Mouse (Mus musculus): ENCODE results near the gene Dimt1. TPM values are rescaled to one million over a fixed set of nuclear protein-coding genes. Genes with fewer than 3 reads are reported as not detected.
A peak's percentile ranks its signal among the peaks of the same experiment; 100 is the strongest.
"Not testable (repeated sequence)": the region's sequence is repeated elsewhere in the genome, so short reads cannot be mapped to it uniquely, and the experiment has no call there.

The Dimt1 gene
- polyA plus RNA-seq, 1 experiment from 2014 or later, result 42.3 TPM

DNA sequence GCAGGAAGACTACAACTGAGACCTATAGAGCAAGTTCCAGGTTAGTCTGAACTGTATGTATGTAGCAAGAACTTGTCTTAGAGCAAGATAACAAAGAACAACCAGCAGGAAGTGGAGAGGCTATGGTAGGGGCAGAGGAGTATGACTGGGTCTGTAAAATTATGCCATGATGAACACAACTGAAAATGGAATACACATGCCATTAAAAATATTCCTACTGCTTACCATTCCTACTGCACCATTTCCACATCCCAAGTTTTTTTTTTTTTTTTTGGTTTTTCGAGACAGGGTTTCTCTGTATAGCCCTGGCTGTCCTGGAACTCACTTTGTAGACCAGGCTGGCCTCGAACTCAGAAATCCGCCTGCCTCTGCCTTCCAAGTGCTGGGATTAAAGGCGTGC, 50.6 kb downstream of the Dimt1 start:
- 92% methylated on average over 4 of the region's 4 CpGs for WGBS
- not testable (repeated sequence) for H3K27ac ChIP-seq; H3K36me3 ChIP-seq; H3K4me1 ChIP-seq; H3K4me2 ChIP-seq; H3K4me3 ChIP-seq (replicated peaks); H3K27me3 ChIP-seq; H3K9me3 ChIP-seq (replicated peaks); ATAC-seq (replicated peaks; ENCODE audit: low FRiP score); H3K9ac ChIP-seq

DNA sequence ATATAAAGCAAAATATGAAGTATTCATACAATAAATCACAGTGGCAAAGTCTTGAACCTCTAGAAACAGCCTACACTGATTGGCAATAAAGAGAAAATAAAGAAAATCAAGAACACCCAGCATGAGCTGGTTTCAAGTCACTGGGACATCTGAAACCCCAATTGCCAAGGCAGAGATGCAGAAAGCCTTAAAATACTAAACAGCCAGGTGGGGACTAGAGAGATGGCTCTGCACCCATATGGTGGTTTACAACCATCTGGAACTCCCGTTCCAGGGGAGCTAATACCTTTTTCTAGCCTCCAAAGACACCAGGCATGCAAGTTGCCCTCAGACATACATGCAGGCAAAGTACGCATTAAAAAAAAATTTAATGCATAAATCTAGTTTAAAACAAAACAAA, 51.1 kb downstream of the Dimt1 start:
- Histone ChIP-seq H3K4me2 (no peak overlapping the region), H3K4me3 (replicated peaks) (no peak overlapping the region), H3K9ac (no peak overlapping the region), H3K36me3 (peaks cover 5% of the 10 kb centered on the region; the same call in 1 of the 2 replicates), H3K9me3 (replicated peaks) (no peaks in the 10 kb centered on the region), H3K27ac (peak overlapping the region; percentile 32; the same call in 1 of the 2 replicates), H3K4me1 (0 out of 2 replicates have a peak, but pooled peaks cover under 1% of the 10 kb centered on the region), H3K27me3 (no peaks in the 10 kb centered on the region)
- 76% methylated on average over 2 of the region's 2 CpGs for WGBS
- no peak for ATAC-seq (replicated peaks; ENCODE audit: low FRiP score)

DNA sequence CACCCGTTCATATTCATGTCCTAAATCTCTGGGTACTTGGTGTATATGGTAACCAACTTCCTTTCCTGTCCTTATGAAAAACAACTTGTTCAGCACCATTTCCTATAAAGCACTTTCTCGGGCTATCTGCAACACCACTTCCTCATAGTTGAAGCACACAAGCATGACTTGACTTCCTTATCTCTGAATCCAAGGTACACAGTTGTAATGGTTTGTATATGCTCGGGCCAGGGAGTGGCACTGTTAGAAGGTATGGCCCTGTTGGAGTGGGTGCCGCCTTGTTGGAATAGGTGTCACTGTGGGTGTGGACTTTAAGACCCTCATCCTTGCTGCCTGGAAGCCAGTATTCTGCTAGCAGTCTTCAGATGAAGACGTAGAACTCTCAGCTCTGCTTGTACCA, 51.7 kb downstream of the Dimt1 start:
- no peak overlapping the region for H3K9ac ChIP-seq
- 73% methylated on average over 5 of the region's 5 CpGs for WGBS
- no peaks in the 10 kb centered on the region for H3K27me3 ChIP-seq
- no peak overlapping the region for H3K4me2 ChIP-seq
- no peaks in the 10 kb centered on the region for H3K36me3 ChIP-seq
- H3K4me3 ChIP-seq (replicated peaks), result no peak overlapping the region
- H3K9me3 ChIP-seq (replicated peaks), result no peaks in the 10 kb centered on the region
- ATAC-seq (replicated peaks; ENCODE audit: low FRiP score), result peak; percentile 78; the same call in 1 of the 2 replicates
- H3K27ac ChIP-seq, result 0 out of 2 replicates have a peak overlapping the region, but pooled peaks have one; percentile 6
- H3K4me1 ChIP-seq, result 0 out of 2 replicates have a peak, but pooled peaks cover 3% of the 10 kb centered on the region

DNA sequence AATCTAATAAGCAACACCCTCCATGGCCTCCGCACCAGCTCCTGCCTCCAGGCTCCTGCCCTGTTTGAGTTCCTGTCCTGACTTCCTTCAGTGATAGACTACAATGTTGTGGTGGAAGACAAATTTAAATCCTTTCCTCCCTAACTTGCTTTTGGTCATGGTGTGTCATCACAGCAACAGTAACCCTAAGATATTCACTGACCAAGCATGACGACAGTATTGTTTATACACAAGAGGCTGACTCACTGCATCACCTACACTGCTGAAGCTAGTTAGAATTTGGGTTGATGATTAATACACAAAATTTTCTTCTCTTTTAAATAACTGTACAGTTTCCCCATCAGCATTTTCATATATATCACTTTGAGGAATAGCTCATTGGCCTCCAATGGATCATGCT, 56.3 kb downstream of the Dimt1 start:
- WGBS, result 72% methylated on average over 2 of the region's 2 CpGs
- Histone ChIP-seq H3K4me3 (replicated peaks) (no peak overlapping the region), H3K9me3 (replicated peaks) (no peaks in the 10 kb centered on the region), H3K36me3 (no peaks in the 10 kb centered on the region), H3K9ac (no peak overlapping the region), H3K4me2 (no peak overlapping the region), H3K4me1 (peaks cover 7% of the 10 kb centered on the region; the same call in 1 of the 2 replicates), H3K27me3 (no peaks in the 10 kb centered on the region), H3K27ac (no peak overlapping the region)
- ATAC-seq (replicated peaks; ENCODE audit: low FRiP score), result peak; percentile 40; the same call in 1 of the 2 replicates

DNA sequence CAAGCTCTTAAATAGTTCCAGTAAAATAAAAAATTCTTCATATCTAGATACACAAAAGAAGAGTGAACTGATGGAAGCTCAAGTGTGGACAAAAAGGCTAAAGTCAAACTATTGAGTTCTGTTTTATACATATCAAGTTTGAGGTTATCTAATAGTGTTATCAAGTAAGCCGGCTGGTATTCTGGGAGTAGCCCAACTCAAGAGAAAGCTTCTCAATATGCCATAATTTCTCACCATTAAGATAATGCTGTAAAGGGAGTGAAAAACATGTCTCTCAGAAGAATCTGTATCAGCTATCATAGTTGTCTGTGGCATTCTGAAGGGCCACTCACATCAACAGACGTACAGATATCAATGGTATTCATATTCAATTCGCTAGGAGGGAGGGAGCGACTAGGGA, 61.2 kb downstream of the Dimt1 start:
- Histone ChIP-seq H3K27me3 (no peaks in the 10 kb centered on the region), H3K27ac (no peak overlapping the region), H3K9me3 (replicated peaks) (no peaks in the 10 kb centered on the region), H3K36me3 (no peaks in the 10 kb centered on the region), H3K4me1 (peaks cover 5% of the 10 kb centered on the region; the same call in 1 of the 2 replicates), H3K4me3 (replicated peaks) (no peak overlapping the region), H3K9ac (no peak overlapping the region), H3K4me2 (no peak overlapping the region)
- WGBS, result 89% methylated on average over 4 of the region's 4 CpGs
- ATAC-seq (replicated peaks; ENCODE audit: low FRiP score), result no peak

Other genes starting within 250 kb of the Dimt1 start
- 76.8 and 78.5 TPM in 2 replicates for gene Ipo11, start 10.2 kb upstream of the Dimt1 start, polyA plus RNA-seq (2015; fragmentation: Nextera tagmentation; extraction: Ambion mirVana)
- 15.5 TPM in 2 replicates for gene Kif2a, start 75.0 kb downstream of the Dimt1 start, polyA plus RNA-seq (2015; fragmentation: Nextera tagmentation; extraction: Ambion mirVana)